Mouse (Mus musculus) heart, embryonic 14.5 days (tissue): Measurements from ENCODE around the gene Nhsl1. TPM values are rescaled to one million over a fixed set of nuclear protein-coding genes. Genes with fewer than 3 reads are reported as not detected.

Experiments used
- ATAC-seq: fragments of 200-750 bp; cut with Nextera tagmentation; 2 replicates; pipeline ENCODE4 v1.8.0; 2017; ENCODE audit warnings: low read depth, moderate TSS enrichment; ENCODE audit not compliant: insufficient number of reproducible peaks, insufficient read depth, low FRiP score
- H3K27ac ChIP-seq, 2 experiments: fragments of 200-500 bp in 1 of 2; fragments of 300-500 bp in 1 of 2; sonication (generic) in 1 of 2; replicated peaks in 1 of 2; 2 replicates each; pipeline ENCODE4 v1.5.1; 2012 to 2014; ENCODE audit warnings: low read depth in 2 of 2, low read length in 2 of 2, control low read depth in 1 of 2, mild to moderate bottlenecking in 1 of 2, mixed read lengths in 1 of 2; ENCODE audit not compliant: control insufficient read depth in 1 of 2, insufficient read depth in 1 of 2
- H3K27me3 ChIP-seq: fragments of 300-500 bp; sonication (generic); 2 replicates; pipeline ENCODE4 v1.6.1; 2014; ENCODE audit warnings: mild to moderate bottlenecking, low read length, control low read depth; ENCODE audit not compliant: control insufficient read depth, insufficient read depth
- H3K36me3 ChIP-seq: fragments of 300-500 bp; sonication (generic); 2 replicates; pipeline ENCODE4 v1.6.1; 2014; ENCODE audit warnings: mild to moderate bottlenecking, control low read depth, low read length, mixed read lengths; ENCODE audit not compliant: control insufficient read depth, insufficient read depth
- H3K4me1 ChIP-seq, 2 experiments: fragments of 200-500 bp in 1 of 2; fragments of 300-500 bp in 1 of 2; sonication (generic) in 1 of 2; 2 replicates each; pipeline ENCODE4 v1.6.1; 2012 to 2014; ENCODE audit warnings: low read length in 2 of 2, control low read depth in 1 of 2, mixed read lengths in 1 of 2; ENCODE audit not compliant: control insufficient read depth in 2 of 2, insufficient read depth in 2 of 2
- H3K4me2 ChIP-seq: fragments of 300-500 bp; sonication (generic); 2 replicates; pipeline ENCODE4 v1.6.1; 2014; ENCODE audit warnings: mild to moderate bottlenecking, low read length
- H3K4me3 ChIP-seq, 2 experiments: fragments of 200-500 bp in 1 of 2; fragments of 300-500 bp in 1 of 2; sonication (generic) in 1 of 2; 2 replicates each; pipeline ENCODE4 v1.5.1; 2012 to 2014; ENCODE audit warnings: low read length in 2 of 2, mild to moderate bottlenecking in 2 of 2, control low read depth in 1 of 2, low read depth in 1 of 2, moderate library complexity in 1 of 2; ENCODE audit not compliant: control insufficient read depth in 1 of 2, insufficient read depth in 1 of 2
- H3K9ac ChIP-seq: fragments of 300-500 bp; sonication (generic); 2 replicates; pipeline ENCODE4 v1.6.1; 2014; ENCODE audit warnings: mild to moderate bottlenecking, low read length
- H3K9me3 ChIP-seq: fragments of 300-500 bp; sonication (generic); 2 replicates; pipeline ENCODE4 v1.6.1; 2016; ENCODE audit warnings: low read length, control low read depth; ENCODE audit not compliant: control insufficient read depth
- WGBS: fragments of 180-500 bp; shearing (Covaris S2); extraction: QIAGEN DNeasy Blood & Tissue Kit; methylation state at CpG from one replicate; pipeline ENCODE4 v1.1.7; 2014; 5-methylcytosine and 5-hydroxymethylcytosine counted together
- polyA plus RNA-seq: library from polyadenylated mRNA; unstranded; fragments of >200 nt; fragmentation: Nextera tagmentation; extraction: Ambion mirVana; gene quantifications from 2 replicates; pipeline ENCODE4 v1.2.1, GENCODE M21; 2014

Nhsl1 gene
- polyA plus RNA-seq, 1 experiment from 2014 or later = 19.4 TPM

DNA sequence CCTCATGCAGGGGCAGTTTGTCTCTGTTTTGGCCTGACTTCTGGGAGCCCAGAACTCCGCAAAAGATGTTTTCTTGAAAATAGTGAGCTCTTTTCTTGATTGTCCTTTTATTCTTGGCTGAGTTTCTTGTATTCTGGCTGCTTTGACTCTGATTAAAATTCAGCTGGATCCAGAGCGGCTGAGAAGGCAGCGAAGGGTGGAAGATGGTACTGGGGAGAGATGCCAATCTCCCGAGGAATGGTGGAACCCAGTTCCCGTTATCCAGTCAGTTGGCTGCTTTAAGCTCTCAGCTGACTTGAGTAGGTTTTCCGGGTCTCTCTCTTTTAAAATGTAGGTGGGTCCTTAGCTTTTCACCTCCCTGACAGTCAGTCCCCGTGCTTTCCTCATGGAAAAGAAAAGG lies 47.9 kb downstream of the Nhsl1 start:
- H3K9me3 ChIP-seq = no peaks in the 10 kb centered on the region
- H3K4me3 ChIP-seq = no peak overlapping the region
- H3K9ac ChIP-seq = no peak overlapping the region
- H3K27me3 ChIP-seq = no peaks in the 10 kb centered on the region
- no peaks in the 10 kb centered on the region for H3K36me3 ChIP-seq
- H3K27ac ChIP-seq = no peak overlapping the region
- H3K4me2 ChIP-seq = no peak overlapping the region
- peaks cover 2 to 13% of the 10 kb centered on the region in 2 experiments; a peak in 2 of 4 replicates for H3K4me1 ChIP-seq
- no peak for ATAC-seq
- WGBS = 79% methylated on average over 7 of the region's 7 CpGs

DNA sequence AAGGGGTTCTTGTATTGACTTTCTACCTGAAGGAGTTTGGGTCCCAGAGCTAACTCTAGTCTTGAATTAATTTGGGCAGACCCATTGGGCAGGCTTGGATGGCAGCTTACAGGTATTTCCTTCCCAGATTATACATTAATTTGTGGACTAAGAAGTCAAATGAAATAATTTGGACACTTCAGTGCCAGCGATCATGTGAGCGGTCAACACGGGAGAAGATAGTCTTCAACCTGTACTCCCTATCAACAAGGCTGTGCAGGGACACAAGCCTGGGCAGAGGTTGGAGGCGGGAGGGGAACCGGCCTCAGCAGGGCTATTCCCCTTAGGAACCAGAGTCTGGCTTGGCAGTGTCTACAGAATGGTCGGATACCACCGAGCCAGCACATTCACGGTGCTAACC lies 49.3 kb downstream of the Nhsl1 start:
- H3K9ac ChIP-seq = no peak overlapping the region
- no peak overlapping the region for H3K4me2 ChIP-seq
- no peaks in the 10 kb centered on the region for H3K36me3 ChIP-seq
- no peaks in the 10 kb centered on the region for H3K9me3 ChIP-seq
- 88% methylated on average over 8 of the region's 8 CpGs for WGBS
- ATAC-seq = no peak
- H3K27me3 ChIP-seq = no peaks in the 10 kb centered on the region
- no peak overlapping the region for H3K4me3 ChIP-seq
- H3K27ac ChIP-seq = no peak overlapping the region
- H3K4me1 ChIP-seq = peaks cover 4 to 13% of the 10 kb centered on the region in 2 experiments; a peak in 2 of 4 replicates

DNA sequence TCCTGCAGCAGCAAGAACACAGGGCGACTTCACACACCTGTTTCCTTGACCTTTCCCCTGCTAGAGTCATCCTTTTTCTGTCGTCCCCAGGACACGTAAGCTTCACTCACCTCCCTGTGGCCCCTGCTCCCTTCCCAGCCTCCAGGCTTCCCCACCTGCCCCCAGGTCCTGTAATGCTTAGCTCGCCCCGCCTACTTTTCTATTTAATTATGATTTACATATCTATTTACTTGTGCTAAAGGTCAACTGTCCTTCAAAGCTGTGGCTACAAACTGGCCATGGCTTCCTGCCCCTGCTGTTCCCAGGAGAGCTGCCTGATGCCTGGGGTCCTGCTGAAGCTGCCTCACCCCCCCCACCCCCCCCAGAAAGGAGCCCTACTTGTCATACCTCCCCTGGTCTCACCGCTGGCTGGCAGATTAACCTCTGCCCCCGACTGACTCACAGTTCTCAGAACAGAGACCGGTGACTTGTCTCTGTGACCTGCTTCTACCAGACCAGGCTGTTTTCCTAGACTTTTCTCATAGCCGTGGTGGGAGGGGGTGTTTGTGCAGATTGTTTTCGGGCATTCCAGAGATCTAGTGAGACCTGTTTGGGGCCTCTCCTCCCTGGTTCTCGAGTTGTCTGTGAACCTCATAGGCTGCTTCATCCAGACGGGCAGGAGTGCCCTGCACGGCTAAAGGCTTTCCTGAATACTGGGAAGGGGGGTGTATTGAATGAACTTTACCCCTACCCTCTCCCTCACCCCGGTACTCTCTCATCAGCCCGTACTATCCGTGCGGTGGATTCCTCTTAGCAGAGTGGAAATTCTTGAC lies 51.9 kb downstream of the Nhsl1 start:
- no peaks in the 10 kb centered on the region for H3K36me3 ChIP-seq
- no peak; the same call in 1 of the 2 replicates for ATAC-seq
- H3K4me1 ChIP-seq = peaks cover 4 to 13% of the 10 kb centered on the region in 2 experiments; a peak in 2 of 4 replicates
- H3K27ac ChIP-seq = no peak overlapping the region
- H3K4me3 ChIP-seq = no peak overlapping the region
- no peak overlapping the region for H3K4me2 ChIP-seq
- no peaks in the 10 kb centered on the region for H3K27me3 ChIP-seq
- H3K9ac ChIP-seq = no peak overlapping the region; the same call in 1 of the 2 replicates
- 36% methylated on average over 17 of the region's 17 CpGs for WGBS
- H3K9me3 ChIP-seq = no peaks in the 10 kb centered on the region

DNA sequence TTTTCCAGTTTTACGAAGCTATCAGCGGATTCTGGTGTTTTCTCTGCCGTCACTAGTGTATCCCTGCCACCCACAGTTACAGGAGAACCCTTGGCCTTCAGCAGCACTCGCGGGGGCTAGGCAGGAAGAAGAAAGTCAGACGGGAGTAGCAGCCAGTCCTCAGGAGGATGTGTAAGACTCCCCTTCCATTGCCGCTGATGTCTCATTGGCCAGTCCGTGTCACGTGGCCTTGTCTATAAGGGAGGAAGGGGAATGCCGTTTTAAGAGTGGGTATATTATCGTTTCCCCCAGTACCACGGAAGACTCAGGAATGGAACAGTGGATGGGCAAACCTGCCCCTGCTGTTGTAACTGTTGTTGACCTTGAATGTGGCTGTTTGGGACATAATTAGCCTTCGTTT lies 53.1 kb downstream of the Nhsl1 start:
- no peaks in the 10 kb centered on the region for H3K27me3 ChIP-seq
- no peak overlapping the region for H3K27ac ChIP-seq
- no peak overlapping the region for H3K9ac ChIP-seq
- peaks cover 4 to 13% of the 10 kb centered on the region in 2 experiments; a peak in 2 of 4 replicates for H3K4me1 ChIP-seq
- no peak for ATAC-seq
- H3K36me3 ChIP-seq = no peaks in the 10 kb centered on the region
- H3K4me3 ChIP-seq = peak overlapping the region in 1 of 2 experiments; percentile 8; a peak in 2 of 4 replicates
- 51% methylated on average over 13 of the region's 13 CpGs for WGBS
- peak overlapping the region; percentile 47 for H3K4me2 ChIP-seq
- H3K9me3 ChIP-seq = no peaks in the 10 kb centered on the region

DNA sequence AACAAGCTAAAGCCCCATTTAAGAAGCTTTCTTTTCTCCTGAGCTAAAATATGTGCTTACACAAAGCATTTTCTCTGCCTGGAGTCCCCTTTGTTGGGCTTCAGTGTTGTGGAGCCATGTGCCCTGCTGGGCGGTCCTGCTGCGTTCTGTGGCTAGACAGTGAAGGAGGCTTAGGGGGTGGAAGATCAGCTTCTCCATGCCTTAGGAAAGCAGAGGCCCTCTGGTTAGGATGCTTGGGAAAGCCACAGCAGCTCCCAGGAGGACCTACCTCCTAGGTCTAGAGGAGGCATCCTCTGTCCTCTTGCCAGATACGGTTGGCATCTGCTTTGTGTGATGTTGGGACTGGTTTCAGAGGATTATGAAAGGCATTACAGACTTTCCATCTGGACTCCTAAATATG lies 56.5 kb downstream of the Nhsl1 start:
- no peak overlapping the region for H3K27ac ChIP-seq
- no peak for ATAC-seq
- 67% methylated on average over 3 of the region's 3 CpGs for WGBS
- H3K4me1 ChIP-seq = peaks cover 4 to 12% of the 10 kb centered on the region in 2 experiments; a peak in 2 of 4 replicates
- no peaks in the 10 kb centered on the region for H3K36me3 ChIP-seq
- no peak overlapping the region for H3K4me3 ChIP-seq
- no peaks in the 10 kb centered on the region for H3K9me3 ChIP-seq
- no peaks in the 10 kb centered on the region for H3K27me3 ChIP-seq
- no peak overlapping the region for H3K4me2 ChIP-seq
- H3K9ac ChIP-seq = no peak overlapping the region

DNA sequence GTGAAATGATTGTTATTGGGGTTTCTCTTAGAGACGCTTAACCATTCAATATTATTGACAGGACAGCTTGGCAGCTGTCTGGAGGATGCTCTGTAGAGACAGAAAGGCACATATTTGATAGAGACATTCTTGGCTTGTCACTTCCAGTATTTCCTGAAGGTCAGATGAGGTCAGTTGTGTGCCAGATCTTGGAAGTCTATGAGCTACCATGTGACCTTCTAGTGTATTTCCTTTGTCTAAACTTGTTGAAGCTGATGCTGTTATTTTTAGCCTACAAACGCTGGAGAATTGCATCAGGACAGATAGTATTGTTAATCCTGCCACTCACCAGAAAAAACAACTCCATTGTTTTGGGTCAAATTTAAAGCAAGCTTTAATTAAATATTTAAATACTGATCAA lies 66.0 kb downstream of the Nhsl1 start:
- peaks cover 0 to 19% of the 10 kb centered on the region in 2 experiments; a peak in 3 of 4 replicates for H3K4me1 ChIP-seq
- no peak overlapping the region for H3K4me3 ChIP-seq
- peak overlapping the region in 1 of 2 experiments; percentile 11; a peak in 1 of 4 replicates for H3K27ac ChIP-seq
- no peaks in the 10 kb centered on the region for H3K27me3 ChIP-seq
- no peaks in the 10 kb centered on the region for H3K36me3 ChIP-seq
- WGBS = 41% methylated on average over 2 of the region's 2 CpGs
- H3K9me3 ChIP-seq = no peaks in the 10 kb centered on the region
- no peak for ATAC-seq
- H3K4me2 ChIP-seq = no peak overlapping the region
- no peak overlapping the region for H3K9ac ChIP-seq

DNA sequence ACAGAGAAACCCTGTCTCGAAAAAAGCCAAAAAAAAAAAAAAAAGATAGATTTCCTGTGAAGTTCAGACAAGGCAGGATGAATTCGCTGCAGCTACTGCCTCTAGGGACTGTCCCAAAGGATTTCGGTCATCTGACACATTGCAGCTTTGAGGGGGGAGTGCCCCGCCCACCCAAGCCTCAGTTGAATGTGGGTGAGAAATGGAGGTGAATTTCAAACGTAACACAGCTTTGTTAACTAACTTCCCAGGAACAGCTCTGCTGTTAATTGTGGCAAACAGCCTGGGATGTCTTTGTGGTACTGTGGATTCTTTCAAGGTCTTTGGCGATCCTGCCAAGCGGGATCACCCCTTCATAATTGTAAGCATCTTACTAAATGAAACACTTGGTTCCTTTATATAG lies 67.4 kb downstream of the Nhsl1 start:
- H3K36me3 ChIP-seq = no peaks in the 10 kb centered on the region
- H3K4me1 ChIP-seq = peaks cover 0 to 19% of the 10 kb centered on the region in 2 experiments; a peak in 3 of 4 replicates
- 57% methylated on average over 7 of the region's 7 CpGs for WGBS
- ATAC-seq = no peak
- H3K9ac ChIP-seq = no peak overlapping the region
- H3K4me3 ChIP-seq = no peak overlapping the region
- no peaks in the 10 kb centered on the region for H3K9me3 ChIP-seq
- H3K27ac ChIP-seq = no peak overlapping the region
- no peaks in the 10 kb centered on the region for H3K27me3 ChIP-seq
- H3K4me2 ChIP-seq = no peak overlapping the region
